In the genomic region with DNA sequence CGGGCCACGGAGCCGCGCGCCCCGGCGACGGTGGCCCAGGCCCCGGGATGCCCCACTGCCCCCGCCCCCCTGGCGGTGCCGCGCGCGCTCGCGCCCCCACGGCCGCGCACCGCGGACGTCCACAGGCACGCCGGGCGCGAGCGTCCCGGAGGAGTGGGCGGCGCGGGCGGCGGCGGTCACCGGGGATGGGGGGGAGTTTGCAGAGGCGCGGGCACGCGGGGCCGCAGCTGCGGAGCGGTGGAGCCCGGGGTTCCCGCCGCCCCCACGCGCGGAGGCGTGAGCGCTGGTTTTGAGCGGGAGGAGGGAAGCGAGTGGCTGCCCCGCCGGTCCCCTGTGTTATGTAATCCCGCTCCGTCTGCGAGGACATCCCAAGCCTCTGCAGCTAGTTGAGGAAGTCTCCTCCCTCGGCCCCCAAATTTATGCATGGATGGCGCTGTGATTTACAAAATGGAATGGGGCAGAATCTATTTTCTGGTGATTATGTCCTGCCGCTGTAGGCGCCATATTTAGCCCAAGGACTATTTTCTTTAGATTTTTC, we compare ENCODE assay signal across 8 mouse cellular contexts. TPM values are rescaled to one million over a fixed set of nuclear protein-coding genes. Genes with fewer than 3 reads are reported as not detected.
DNase-seq lines count a peak whose midpoint lies in the region; ATAC-seq and TF ChIP-seq lines count a peak whose summit lies in the region.

No protein-coding gene starts in this region.

- TF ChIP-seq POLR2A in brain, embryonic 14.5 days (IDR thresholded peaks at IDR 0.05; ENCODE audit: borderline replicate concordance, extremely low read depth, insufficient read depth, insufficient read length, poor library complexity, severe bottlenecking) = peak; percentile 46; the same call in 1 of the 2 replicates

- ATAC-seq in heart, embryonic 14.5 days (ENCODE audit: insufficient number of reproducible peaks, insufficient read depth, low FRiP score, low read depth) = peak; percentile 74
- peak; percentile 46 for ATAC-seq in liver, embryonic 12.5 days

- peaks cover 2 to 16% of the 10 kb centered on the region in 2 experiments; a peak in 3 of 4 replicates for H3K4me1 ChIP-seq in heart, embryonic 14.5 days (ENCODE audit: control insufficient read depth in 2 of 2, insufficient read depth in 2 of 2, low read length in 2 of 2)
- H3K4me1 ChIP-seq in liver, embryonic 12.5 days = peaks cover 29% of the 10 kb centered on the region

- H3K9me3 ChIP-seq in heart, embryonic 14.5 days (ENCODE audit: control insufficient read depth, low read length) = no peaks in the 10 kb centered on the region
- H3K9me3 ChIP-seq in liver, embryonic 12.5 days (replicated peaks) = no peaks in the 10 kb centered on the region

- peak overlapping the region; percentile 92 for H3K9ac ChIP-seq in heart, embryonic 14.5 days (ENCODE audit: low read length)
- H3K9ac ChIP-seq in liver, embryonic 12.5 days = peak overlapping the region; percentile 89

- peak overlapping the region; percentile 59 to 74 for H3K4me3 ChIP-seq in heart, embryonic 14.5 days (ENCODE audit: control insufficient read depth in 1 of 2, insufficient read depth in 1 of 2, low read depth in 1 of 2, low read length in 2 of 2)
- H3K4me3 ChIP-seq in liver, embryonic 12.5 days = peak overlapping the region; percentile 86

- no peak for TF ChIP-seq CTCF in brain, embryonic 14.5 days (IDR thresholded peaks at IDR 0.05; ENCODE audit: borderline replicate concordance, extremely low read depth, insufficient read depth, insufficient read length)

- peak; percentile 86 for DNase-seq in CD4-positive, CD25-positive, alpha-beta regulatory T cell, adult 2 months (ENCODE audit: low read depth, low spot score)
- peak; percentile 94 for DNase-seq in brain, embryonic 14.5 days (ENCODE audit: low read depth)
- DNase-seq in fibroblast of lung, adult 2 months (ENCODE audit: low read depth) = peak; percentile 36
- peak; percentile 89 for DNase-seq in kidney, postnatal 10 days
- DNase-seq in naive thymus-derived CD4-positive, alpha-beta T cell, adult 2 months (ENCODE audit: low read depth) = peak; percentile 86
- DNase-seq in splenic B cell, adult 2 months (ENCODE audit: low read depth, low spot score) = peak; percentile 81

- H3K27ac ChIP-seq in heart, embryonic 14.5 days (replicated peaks in 1 of 2; ENCODE audit: control insufficient read depth in 1 of 2, insufficient read depth in 1 of 2, low read depth in 2 of 2, low read length in 2 of 2) = peak overlapping the region; percentile 94 to 99
- H3K27ac ChIP-seq in liver, embryonic 12.5 days = peak overlapping the region; percentile 88

- WGBS in heart, embryonic 14.5 days = 1% methylated on average over 30 of the region's 62 CpGs
- under 1% methylated on average over 61 of the region's 62 CpGs for WGBS in liver, embryonic 12.5 days (ENCODE audit: insufficient replicate concordance)

- H3K4me2 ChIP-seq in heart, embryonic 14.5 days (ENCODE audit: low read length) = peak overlapping the region; percentile 74
- H3K4me2 ChIP-seq in liver, embryonic 12.5 days = peak overlapping the region; percentile 90

- no peaks in the 10 kb centered on the region for H3K27me3 ChIP-seq in heart, embryonic 14.5 days (ENCODE audit: control insufficient read depth, insufficient read depth, low read length)
- H3K27me3 ChIP-seq in liver, embryonic 12.5 days (replicated peaks) = no peaks in the 10 kb centered on the region
- H3K27me3 ChIP-seq in splenic B cell, adult 2 months (ENCODE audit: control insufficient read depth, insufficient read depth, low read length, poor library complexity, severe bottlenecking) = no peaks in the 10 kb centered on the region

- no peaks in the 10 kb centered on the region for H3K36me3 ChIP-seq in heart, embryonic 14.5 days (ENCODE audit: control insufficient read depth, insufficient read depth, low read length)
- H3K36me3 ChIP-seq in liver, embryonic 12.5 days = no peaks in the 10 kb centered on the region
- H3K36me3 ChIP-seq in splenic B cell, adult 2 months (ENCODE audit: control insufficient read depth, insufficient read depth, low read length, poor library complexity, severe bottlenecking) = no peaks in the 10 kb centered on the region

RNA-seq across cellular contexts. Expression of a gene that starts 0.7 kb away (rescaled TPM):
- polyA plus RNA-seq in brain, embryonic 14.5 days (2012; rRNA removed) = 66.8 and 78.4 TPM in 2 replicates
- polyA plus RNA-seq in heart, embryonic 14.5 days (2014; fragmentation: Nextera tagmentation; extraction: Ambion mirVana) = 12.8 and 14.5 TPM in 2 replicates
- polyA plus RNA-seq in liver, embryonic 12.5 days (2016; fragmentation: Nextera tagmentation; extraction: Ambion mirVana) = 5.2 and 5.3 TPM in 2 replicates

RNA-seq across cellular contexts. Expression of a gene that starts 48.7 kb away (rescaled TPM):
- polyA plus RNA-seq in brain, embryonic 14.5 days (2012; rRNA removed) = 353 and 477 TPM in 2 replicates
- polyA plus RNA-seq in heart, embryonic 14.5 days (2014; fragmentation: Nextera tagmentation; extraction: Ambion mirVana) = 296 and 297 TPM in 2 replicates
- polyA plus RNA-seq in liver, embryonic 12.5 days (2016; fragmentation: Nextera tagmentation; extraction: Ambion mirVana) = 207 and 214 TPM in 2 replicates

RNA-seq across cellular contexts. Expression of a gene that starts 51.7 kb away (rescaled TPM):
- polyA plus RNA-seq in brain, embryonic 14.5 days (2012; rRNA removed) = 4.2 and 7.0 TPM in 2 replicates
- polyA plus RNA-seq in heart, embryonic 14.5 days (2014; fragmentation: Nextera tagmentation; extraction: Ambion mirVana) = 0.78 and 1.1 TPM in 2 replicates
- 8.7 and 9.2 TPM in 2 replicates for polyA plus RNA-seq in liver, embryonic 12.5 days (2016; fragmentation: Nextera tagmentation; extraction: Ambion mirVana)

Comparison
In these comparisons a context has a peak if more than half of its experiments do, and no peak if none do; other contexts are left out.
1. Peak in every context shown above with its lines: DNase-seq, ATAC-seq, H3K4me3 ChIP-seq and H3K27ac ChIP-seq.
2. DNase-seq: peak in every context shown above with its lines; median percentile 94 in brain, embryonic 14.5 days; 89 in kidney, postnatal 10 days; 86 in CD4-positive, CD25-positive, alpha-beta regulatory T cell, adult 2 months; 86 in naive thymus-derived CD4-positive, alpha-beta T cell, adult 2 months; 81 in splenic B cell, adult 2 months; 36 in fibroblast of lung, adult 2 months.